Mouse (Mus musculus): ENCODE data around the gene Helq.

DNA sequence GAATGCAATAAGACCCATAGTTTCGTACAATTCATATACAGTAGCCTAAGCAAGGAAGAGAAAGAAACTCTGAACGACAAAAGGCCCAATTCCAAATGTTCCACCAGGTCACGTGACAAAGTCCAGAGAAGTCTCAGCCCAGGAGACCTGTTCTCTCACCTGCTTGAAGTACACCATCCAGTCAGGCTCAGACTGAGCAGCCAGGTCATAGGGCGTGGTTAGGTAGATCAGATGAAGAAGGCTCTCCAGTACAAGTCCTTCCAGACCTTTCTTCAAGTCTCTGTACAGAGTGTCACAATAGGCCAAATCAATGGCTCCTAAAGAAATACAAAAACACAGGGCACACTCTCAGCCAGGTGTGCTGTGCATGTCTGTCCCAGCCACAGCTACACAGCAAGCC, 26.8 kb downstream of the Helq start:
- TF ChIP-seq EP300 (IDR thresholded peaks at IDR 0.05; ENCODE audit: insufficient read depth, low read depth, low read length) = no peak
- no peak for TF ChIP-seq POLR2A (IDR thresholded peaks at IDR 0.05; ENCODE audit: insufficient read depth, low read length)
- no peak for TF ChIP-seq CTCF (IDR thresholded peaks at IDR 0.05; ENCODE audit: low read depth, low read length)
